Mouse (Mus musculus): ENCODE measurements around the gene Fancg.

Fancg gene

GRCm38 (mm10) chr4:43010161-43011038, at the start of gene Fancg:
TSS of gene Fancg (minus strand) at chr4:43010506.
- DNase-seq (ENCODE audit: extremely low read depth, low read depth): peak; percentile 64

- no peak for DNase-seq (ENCODE audit: extremely low read depth, low read depth)
These were observed 49.4 kb upstream of the Fancg start for GRCm38 (mm10) chr4:43059697-43060096.

GRCm38 (mm10) chr4:43058753-43059654, 48.7 kb upstream of the Fancg start, which contains the start of gene Unc13b:
TSS of gene Unc13b (plus strand) at chr4:43058953.
- DNase-seq (ENCODE audit: extremely low read depth, low read depth): peak; percentile 86

GRCm38 (mm10) chr4:43058392-43058752, 48.1 kb upstream of the Fancg start:
- DNase-seq (ENCODE audit: extremely low read depth, low read depth): no peak

GRCm38 (mm10) chr4:43057654-43058053, 47.3 kb upstream of the Fancg start:
- DNase-seq (ENCODE audit: extremely low read depth, low read depth): no peak

GRCm38 (mm10) chr4:43052627-43053026, 42.3 kb upstream of the Fancg start:
- DNase-seq (ENCODE audit: extremely low read depth, low read depth): no peak

- DNase-seq (ENCODE audit: extremely low read depth, low read depth): peak; percentile 83
These were observed 36.9 kb upstream of the Fancg start for GRCm38 (mm10) chr4:43047231-43047630.

GRCm38 (mm10) chr4:43046607-43047006, 36.3 kb upstream of the Fancg start:
- DNase-seq (ENCODE audit: extremely low read depth, low read depth): no peak

- DNase-seq (ENCODE audit: extremely low read depth, low read depth): peak; percentile 88
These were observed 35.5 kb upstream of the Fancg start, which contains the start of gene Fam214b for GRCm38 (mm10) chr4:43045659-43046302. TSS of gene Fam214b (minus strand) at chr4:43046220.

GRCm38 (mm10) chr4:43045285-43045658, 35.0 kb upstream of the Fancg start:
- no peak for DNase-seq (ENCODE audit: extremely low read depth, low read depth)

- peak; percentile 75 for DNase-seq (ENCODE audit: extremely low read depth, low read depth)
These were observed 34.4 kb upstream of the Fancg start for GRCm38 (mm10) chr4:43044673-43045072.

GRCm38 (mm10) chr4:43043644-43044357, 33.5 kb upstream of the Fancg start:
- peak; percentile 78 for DNase-seq (ENCODE audit: extremely low read depth, low read depth)

GRCm38 (mm10) chr4:43040881-43041547, 30.7 kb upstream of the Fancg start:
- no peak for DNase-seq (ENCODE audit: extremely low read depth, low read depth)

- peak; percentile 97 for DNase-seq (ENCODE audit: extremely low read depth, low read depth)
These were observed 29.8 kb upstream of the Fancg start for GRCm38 (mm10) chr4:43040114-43040572.

GRCm38 (mm10) chr4:43039609-43040008, 29.3 kb upstream of the Fancg start:
- no peak for DNase-seq (ENCODE audit: extremely low read depth, low read depth)

GRCm38 (mm10) chr4:43038567-43039495, 28.5 kb upstream of the Fancg start:
- DNase-seq (ENCODE audit: extremely low read depth, low read depth): no peak

GRCm38 (mm10) chr4:43037860-43038566, 27.7 kb upstream of the Fancg start:
- peak; percentile 86 for DNase-seq (ENCODE audit: extremely low read depth, low read depth)

- DNase-seq (ENCODE audit: extremely low read depth, low read depth): no peak
These were observed 26.1 kb upstream of the Fancg start for GRCm38 (mm10) chr4:43036356-43036755.

Data from MEL-GATA-1-ER (cell line).